Mouse (Mus musculus): ENCODE measurements around the gene Plcb3.

The Plcb3 gene

GRCm38 (mm10) chr19:6969665-6970381, 6.4 kb downstream of the Plcb3 start:
- DNase-seq = no peak

- DNase-seq = no peak
Measured at GRCm38 (mm10) chr19:6969291-6969664, 7.0 kb downstream of the Plcb3 start.

- no peak for DNase-seq
Measured at GRCm38 (mm10) chr19:6968491-6969271, 7.6 kb downstream of the Plcb3 start.

- DNase-seq = no peak
Measured at GRCm38 (mm10) chr19:6956461-6956860, 19.8 kb downstream of the Plcb3 start.

- DNase-seq = no peak
Measured at GRCm38 (mm10) chr19:6955424-6955823, 20.8 kb downstream of the Plcb3 start.

GRCm38 (mm10) chr19:6954046-6954445, 22.2 kb downstream of the Plcb3 start:
- DNase-seq = no peak

- DNase-seq = no peak
Measured at GRCm38 (mm10) chr19:6952712-6953037, 23.6 kb downstream of the Plcb3 start.

- peak; percentile 69 for DNase-seq
Measured at GRCm38 (mm10) chr19:6951994-6952711, 24.1 kb downstream of the Plcb3 start.

- peak; percentile 97 for DNase-seq
Measured at GRCm38 (mm10) chr19:6951381-6951968, 24.8 kb downstream of the Plcb3 start.

GRCm38 (mm10) chr19:6950613-6951153, 25.6 kb downstream of the Plcb3 start:
- DNase-seq = peak; percentile 56

- no peak for DNase-seq
Measured at GRCm38 (mm10) chr19:6949951-6950350, 26.3 kb downstream of the Plcb3 start.

- DNase-seq = no peak
Measured at GRCm38 (mm10) chr19:6949532-6949931, 26.7 kb downstream of the Plcb3 start.

GRCm38 (mm10) chr19:6948186-6948585, 28.1 kb downstream of the Plcb3 start:
- DNase-seq = no peak

- no peak for DNase-seq
Measured at GRCm38 (mm10) chr19:6947742-6948141, 28.5 kb downstream of the Plcb3 start.

- no peak for DNase-seq
Measured at GRCm38 (mm10) chr19:6943709-6944108, 32.6 kb downstream of the Plcb3 start.

- no peak for DNase-seq
Measured at GRCm38 (mm10) chr19:6942764-6943163, 33.5 kb downstream of the Plcb3 start.

GRCm38 (mm10) chr19:6942249-6942691, 34.0 kb downstream of the Plcb3 start, which contains the start of gene Gpr137:
Gene Gpr137 (minus strand): TSS chr19:6942480.
- DNase-seq = peak; percentile 95

GRCm38 (mm10) chr19:6941372-6942248, 34.7 kb downstream of the Plcb3 start, which contains the start of gene Bad:
Gene Bad (plus strand): TSS chr19:6941861.
- peak; percentile 92 for DNase-seq

GRCm38 (mm10) chr19:6940396-6941351, 35.6 kb downstream of the Plcb3 start:
- no peak for DNase-seq
